Mouse (Mus musculus): ENCODE data around the gene Vpreb1.

- TF ChIP-seq CTCF (conservative IDR thresholded peaks at IDR 0.05; ENCODE audit: insufficient read depth, insufficient read length, low read depth, low read length) (no peak), POLR2A (IDR thresholded peaks at IDR 0.05; ENCODE audit: low read depth, low read length) (no peak)
Observed at GRCm38 (mm10) chr16:16829671-16830070, 41.0 kb downstream of the Vpreb1 start.
